Mouse (Mus musculus): ENCODE measurements around the gene Mok.
"Not testable (repeated sequence)": the region's sequence is repeated elsewhere in the genome, so short reads cannot be mapped to it uniquely, and the experiment has no call there.

The Mok gene

GRCm38 (mm10) chr12:110840348-110841198 is at the start of gene Mok:
Mok (minus strand) TSS chr12:110840939.
- DNase-seq (ENCODE audit: low read depth, low spot score) = peak; percentile 88

- DNase-seq (ENCODE audit: low read depth, low spot score) = peak; percentile 97
These were observed 48.6 kb upstream of the Mok start, which contains the start of the genes Cinp and Tecpr2 for GRCm38 (mm10) chr12:110889036-110890020. Cinp (minus strand) TSS chr12:110889145. Tecpr2 (plus strand) TSS chr12:110889264.

GRCm38 (mm10) chr12:110888606-110889005 is 47.9 kb upstream of the Mok start:
- peak; percentile 17 for DNase-seq (ENCODE audit: low read depth, low spot score)

GRCm38 (mm10) chr12:110888106-110888505 is 47.4 kb upstream of the Mok start:
- no peak for DNase-seq (ENCODE audit: low read depth, low spot score)

- no peak for DNase-seq (ENCODE audit: low read depth, low spot score)
These were observed 44.5 kb upstream of the Mok start for GRCm38 (mm10) chr12:110885251-110885650.

- DNase-seq (ENCODE audit: low read depth, low spot score) = no peak
These were observed 41.6 kb upstream of the Mok start for GRCm38 (mm10) chr12:110882291-110882690.

GRCm38 (mm10) chr12:110875351-110875750 is 34.6 kb upstream of the Mok start:
- DNase-seq (ENCODE audit: low read depth, low spot score) = no peak

- DNase-seq (ENCODE audit: low read depth, low spot score) = no peak
These were observed 30.5 kb upstream of the Mok start for GRCm38 (mm10) chr12:110871247-110871646.

GRCm38 (mm10) chr12:110870107-110870506 is 29.4 kb upstream of the Mok start:
- DNase-seq (ENCODE audit: low read depth, low spot score) = no peak

GRCm38 (mm10) chr12:110865989-110866388 is 25.2 kb upstream of the Mok start:
- DNase-seq (ENCODE audit: low read depth, low spot score) = peak; percentile 43

- no peak for DNase-seq (ENCODE audit: low read depth, low spot score)
These were observed 24.8 kb upstream of the Mok start for GRCm38 (mm10) chr12:110865571-110865970.

- no peak for DNase-seq (ENCODE audit: low read depth, low spot score)
These were observed 23.3 kb upstream of the Mok start for GRCm38 (mm10) chr12:110864008-110864407.

GRCm38 (mm10) chr12:110861256-110861655 is 20.5 kb upstream of the Mok start:
- no peak for DNase-seq (ENCODE audit: low read depth, low spot score)

- no peak for DNase-seq (ENCODE audit: low read depth, low spot score)
These were observed 19.6 kb upstream of the Mok start for GRCm38 (mm10) chr12:110860293-110860692.

GRCm38 (mm10) chr12:110858681-110859080 is 17.9 kb upstream of the Mok start:
- DNase-seq (ENCODE audit: low read depth, low spot score) = not testable (repeated sequence)

- no peak for DNase-seq (ENCODE audit: low read depth, low spot score)
These were observed 16.5 kb upstream of the Mok start for GRCm38 (mm10) chr12:110857196-110857595.

- no peak for DNase-seq (ENCODE audit: low read depth, low spot score)
These were observed 14.3 kb upstream of the Mok start for GRCm38 (mm10) chr12:110854786-110855737.

GRCm38 (mm10) chr12:110851923-110852322 is 11.2 kb upstream of the Mok start:
- DNase-seq (ENCODE audit: low read depth, low spot score) = no peak

GRCm38 (mm10) chr12:110851414-110851813 is 10.7 kb upstream of the Mok start:
- no peak for DNase-seq (ENCODE audit: low read depth, low spot score)

- DNase-seq (ENCODE audit: low read depth, low spot score) = no peak
These were observed 10.2 kb upstream of the Mok start for GRCm38 (mm10) chr12:110850929-110851256.
